Mouse (Mus musculus): ENCODE measurements around the gene Clec3a. TPM values are rescaled to one million over a fixed set of nuclear protein-coding genes. Genes with fewer than 3 reads are reported as not detected.
A peak's percentile ranks its signal among the peaks of the same experiment; 100 is the strongest.

The Clec3a gene
- 0.29 and 0.39 TPM in 2 replicates for polyA plus RNA-seq (2015; fragmentation: Nextera tagmentation; extraction: Ambion mirVana)

GRCm38 (mm10) chr8:114417786-114418185 lies at the start of gene Clec3a:
Gene Clec3a (plus strand): TSS chr8:114418086.
- H3K27ac ChIP-seq (ENCODE audit: low read depth, low read length) = no peak within 1 kb of the TSS
- ATAC-seq = no peak
- no peak within 1 kb of the TSS for H3K4me2 ChIP-seq (ENCODE audit: low read length)
- H3K9ac ChIP-seq (ENCODE audit: low read depth, low read length) = no peak within 1 kb of the TSS
- no peak within 1 kb of the TSS for H3K4me3 ChIP-seq (ENCODE audit: low read length)
- H3K9me3 ChIP-seq (ENCODE audit: control insufficient read depth, low read length) = no peaks in the 10 kb centered on the region
- WGBS = 74% methylated on average over 8 of the region's 8 CpGs
- no peaks in the 10 kb centered on the region for H3K4me1 ChIP-seq (ENCODE audit: control insufficient read depth, insufficient read depth, low read depth, low read length)
- no peaks in the 10 kb centered on the region for H3K27me3 ChIP-seq (replicated peaks; ENCODE audit: control insufficient read depth, insufficient read depth, low read length)
- H3K36me3 ChIP-seq (ENCODE audit: control insufficient read depth, insufficient read depth, low read length) = no peaks in the 10 kb centered on the region

GRCm38 (mm10) chr8:114369038-114369976 lies 48.6 kb upstream of the Clec3a start:
- H3K27me3 ChIP-seq (replicated peaks; ENCODE audit: control insufficient read depth, insufficient read depth, low read length) = no peaks in the 10 kb centered on the region
- WGBS = 38% methylated on average over 27 of the region's 27 CpGs
- no peak overlapping the region for H3K4me3 ChIP-seq (ENCODE audit: low read length)
- H3K36me3 ChIP-seq (ENCODE audit: control insufficient read depth, insufficient read depth, low read length) = peaks cover 5% of the 10 kb centered on the region; the same call in 1 of the 2 replicates
- H3K27ac ChIP-seq (ENCODE audit: low read depth, low read length) = no peak overlapping the region
- H3K4me2 ChIP-seq (ENCODE audit: low read length) = peak overlapping the region; percentile 2; the same call in 1 of the 2 replicates
- H3K9me3 ChIP-seq (ENCODE audit: control insufficient read depth, low read length) = no peaks in the 10 kb centered on the region
- H3K4me1 ChIP-seq (ENCODE audit: control insufficient read depth, insufficient read depth, low read depth, low read length) = no peaks in the 10 kb centered on the region
- no peak for ATAC-seq
- H3K9ac ChIP-seq (ENCODE audit: low read depth, low read length) = no peak overlapping the region

- Histone ChIP-seq H3K4me3 (ENCODE audit: low read length) (no peak overlapping the region), H3K36me3 (ENCODE audit: control insufficient read depth, insufficient read depth, low read length) (peaks cover 5% of the 10 kb centered on the region; the same call in 1 of the 2 replicates), H3K9me3 (ENCODE audit: control insufficient read depth, low read length) (no peaks in the 10 kb centered on the region), H3K9ac (ENCODE audit: low read depth, low read length) (no peak overlapping the region), H3K27me3 (replicated peaks; ENCODE audit: control insufficient read depth, insufficient read depth, low read length) (no peaks in the 10 kb centered on the region), H3K27ac (ENCODE audit: low read depth, low read length) (no peak overlapping the region), H3K4me1 (ENCODE audit: control insufficient read depth, insufficient read depth, low read depth, low read length) (no peaks in the 10 kb centered on the region), H3K4me2 (ENCODE audit: low read length) (no peak overlapping the region)
- no peak for ATAC-seq
- 75% methylated on average over 6 of the region's 6 CpGs for WGBS
These were observed 43.5 kb upstream of the Clec3a start for GRCm38 (mm10) chr8:114374390-114374789.

GRCm38 (mm10) chr8:114384189-114384588 lies 33.7 kb upstream of the Clec3a start:
- no peaks in the 10 kb centered on the region for H3K9me3 ChIP-seq (ENCODE audit: control insufficient read depth, low read length)
- no peak for ATAC-seq
- WGBS = 76% methylated on average over 3 of the region's 3 CpGs
- H3K4me2 ChIP-seq (ENCODE audit: low read length) = no peak overlapping the region
- H3K36me3 ChIP-seq (ENCODE audit: control insufficient read depth, insufficient read depth, low read length) = no peaks in the 10 kb centered on the region
- H3K9ac ChIP-seq (ENCODE audit: low read depth, low read length) = no peak overlapping the region
- H3K27me3 ChIP-seq (replicated peaks; ENCODE audit: control insufficient read depth, insufficient read depth, low read length) = no peaks in the 10 kb centered on the region
- no peaks in the 10 kb centered on the region for H3K4me1 ChIP-seq (ENCODE audit: control insufficient read depth, insufficient read depth, low read depth, low read length)
- H3K4me3 ChIP-seq (ENCODE audit: low read length) = no peak overlapping the region
- H3K27ac ChIP-seq (ENCODE audit: low read depth, low read length) = no peak overlapping the region

GRCm38 (mm10) chr8:114387494-114387893 lies 30.4 kb upstream of the Clec3a start:
- H3K36me3 ChIP-seq (ENCODE audit: control insufficient read depth, insufficient read depth, low read length) = no peaks in the 10 kb centered on the region
- H3K4me3 ChIP-seq (ENCODE audit: low read length) = no peak overlapping the region
- H3K27me3 ChIP-seq (replicated peaks; ENCODE audit: control insufficient read depth, insufficient read depth, low read length) = no peaks in the 10 kb centered on the region
- no peak overlapping the region for H3K4me2 ChIP-seq (ENCODE audit: low read length)
- ATAC-seq = no peak
- H3K4me1 ChIP-seq (ENCODE audit: control insufficient read depth, insufficient read depth, low read depth, low read length) = no peaks in the 10 kb centered on the region
- 93% methylated on average over 4 of the region's 4 CpGs for WGBS
- no peak overlapping the region for H3K9ac ChIP-seq (ENCODE audit: low read depth, low read length)
- H3K27ac ChIP-seq (ENCODE audit: low read depth, low read length) = no peak overlapping the region
- no peaks in the 10 kb centered on the region for H3K9me3 ChIP-seq (ENCODE audit: control insufficient read depth, low read length)

- Histone ChIP-seq H3K4me1 (ENCODE audit: control insufficient read depth, insufficient read depth, low read depth, low read length) (no peaks in the 10 kb centered on the region), H3K27me3 (replicated peaks; ENCODE audit: control insufficient read depth, insufficient read depth, low read length) (no peaks in the 10 kb centered on the region), H3K4me3 (ENCODE audit: low read length) (no peak overlapping the region), H3K36me3 (ENCODE audit: control insufficient read depth, insufficient read depth, low read length) (no peaks in the 10 kb centered on the region), H3K9me3 (ENCODE audit: control insufficient read depth, low read length) (no peaks in the 10 kb centered on the region), H3K4me2 (ENCODE audit: low read length) (no peak overlapping the region), H3K9ac (ENCODE audit: low read depth, low read length) (no peak overlapping the region), H3K27ac (ENCODE audit: low read depth, low read length) (no peak overlapping the region)
- ATAC-seq = no peak
- 93% methylated on average over 11 of the region's 13 CpGs for WGBS
These were observed 27.2 kb upstream of the Clec3a start for GRCm38 (mm10) chr8:114390465-114391254.

GRCm38 (mm10) chr8:114398326-114398725 lies 19.6 kb upstream of the Clec3a start:
- Histone ChIP-seq H3K4me3 (ENCODE audit: low read length) (no peak overlapping the region), H3K4me2 (ENCODE audit: low read length) (no peak overlapping the region), H3K9me3 (ENCODE audit: control insufficient read depth, low read length) (no peaks in the 10 kb centered on the region), H3K4me1 (ENCODE audit: control insufficient read depth, insufficient read depth, low read depth, low read length) (no peaks in the 10 kb centered on the region), H3K9ac (ENCODE audit: low read depth, low read length) (no peak overlapping the region), H3K36me3 (ENCODE audit: control insufficient read depth, insufficient read depth, low read length) (no peaks in the 10 kb centered on the region), H3K27ac (ENCODE audit: low read depth, low read length) (no peak overlapping the region), H3K27me3 (replicated peaks; ENCODE audit: control insufficient read depth, insufficient read depth, low read length) (no peaks in the 10 kb centered on the region)
- WGBS = 94% methylated on average over 5 of the region's 5 CpGs
- no peak for ATAC-seq

GRCm38 (mm10) chr8:114399273-114399672 lies 18.6 kb upstream of the Clec3a start:
- H3K4me3 ChIP-seq (ENCODE audit: low read length) = no peak overlapping the region
- H3K36me3 ChIP-seq (ENCODE audit: control insufficient read depth, insufficient read depth, low read length) = no peaks in the 10 kb centered on the region
- no peaks in the 10 kb centered on the region for H3K9me3 ChIP-seq (ENCODE audit: control insufficient read depth, low read length)
- H3K4me2 ChIP-seq (ENCODE audit: low read length) = no peak overlapping the region
- 96% methylated on average over 5 of the region's 5 CpGs for WGBS
- no peaks in the 10 kb centered on the region for H3K27me3 ChIP-seq (replicated peaks; ENCODE audit: control insufficient read depth, insufficient read depth, low read length)
- H3K27ac ChIP-seq (ENCODE audit: low read depth, low read length) = no peak overlapping the region
- no peak overlapping the region for H3K9ac ChIP-seq (ENCODE audit: low read depth, low read length)
- no peak for ATAC-seq
- no peaks in the 10 kb centered on the region for H3K4me1 ChIP-seq (ENCODE audit: control insufficient read depth, insufficient read depth, low read depth, low read length)

GRCm38 (mm10) chr8:114401679-114402078 lies 16.2 kb upstream of the Clec3a start:
- ATAC-seq = no peak
- Histone ChIP-seq H3K4me3 (ENCODE audit: low read length) (no peak overlapping the region), H3K9ac (ENCODE audit: low read depth, low read length) (no peak overlapping the region), H3K27ac (ENCODE audit: low read depth, low read length) (no peak overlapping the region), H3K9me3 (ENCODE audit: control insufficient read depth, low read length) (no peaks in the 10 kb centered on the region), H3K36me3 (ENCODE audit: control insufficient read depth, insufficient read depth, low read length) (no peaks in the 10 kb centered on the region), H3K27me3 (replicated peaks; ENCODE audit: control insufficient read depth, insufficient read depth, low read length) (no peaks in the 10 kb centered on the region), H3K4me2 (ENCODE audit: low read length) (no peak overlapping the region), H3K4me1 (ENCODE audit: control insufficient read depth, insufficient read depth, low read depth, low read length) (no peaks in the 10 kb centered on the region)
- 47% methylated on average over 7 of the region's 7 CpGs for WGBS

All from hindbrain, embryonic 16.5 days (tissue).